Mouse (Mus musculus): ENCODE results near the gene Smap1.
"Not testable (repeated sequence)": the region's sequence is repeated elsewhere in the genome, so short reads cannot be mapped to it uniquely, and the experiment has no call there.

Gene Smap1

DNA sequence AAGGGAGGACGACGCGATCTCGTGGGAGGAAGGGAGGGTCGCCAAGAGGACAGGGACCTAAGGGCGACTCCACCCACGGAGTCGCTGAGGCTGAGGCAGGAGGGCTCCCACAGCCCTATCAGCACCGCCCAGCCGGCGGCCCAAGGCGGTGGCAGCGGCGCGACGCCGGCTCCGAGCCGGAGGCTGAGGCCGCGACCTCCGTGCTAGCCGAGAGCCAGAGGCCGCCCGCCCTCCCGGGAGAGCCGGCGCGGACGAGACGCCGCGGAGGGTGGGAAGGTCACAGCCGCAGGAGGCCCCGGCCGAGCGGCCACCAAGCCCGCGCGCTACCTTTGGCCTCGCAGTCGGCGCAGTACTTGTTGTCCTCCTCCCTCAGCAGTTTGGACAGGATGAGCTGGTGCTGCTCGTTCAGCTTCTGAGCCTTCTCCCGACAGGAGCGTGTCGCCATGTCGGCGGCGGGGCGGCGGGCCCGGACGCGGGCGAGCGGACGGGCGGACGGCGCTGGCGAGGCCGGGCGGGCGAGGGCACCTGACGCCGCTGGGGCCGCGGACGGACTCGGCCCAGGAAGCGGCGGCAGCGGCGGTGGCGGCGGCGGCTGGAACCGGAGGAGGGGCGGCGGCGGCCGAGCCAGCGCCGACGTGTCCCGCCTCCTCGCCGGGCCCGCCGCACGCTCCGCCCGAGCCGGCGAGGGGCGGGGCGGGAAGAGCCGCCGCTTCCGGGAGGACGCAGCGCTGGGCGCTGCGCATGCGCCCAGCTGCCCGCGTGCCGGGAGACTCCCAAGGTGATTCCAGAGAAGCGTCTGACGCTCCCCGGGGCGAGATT, at the start of gene Smap1:
Gene Smap1 (minus strand): TSS at position 607 of the 819 bp plus-strand sequence.
- DNase-seq (ENCODE audit: low spot score in 2 of 2) = peak; percentile 63 to 69

DNA sequence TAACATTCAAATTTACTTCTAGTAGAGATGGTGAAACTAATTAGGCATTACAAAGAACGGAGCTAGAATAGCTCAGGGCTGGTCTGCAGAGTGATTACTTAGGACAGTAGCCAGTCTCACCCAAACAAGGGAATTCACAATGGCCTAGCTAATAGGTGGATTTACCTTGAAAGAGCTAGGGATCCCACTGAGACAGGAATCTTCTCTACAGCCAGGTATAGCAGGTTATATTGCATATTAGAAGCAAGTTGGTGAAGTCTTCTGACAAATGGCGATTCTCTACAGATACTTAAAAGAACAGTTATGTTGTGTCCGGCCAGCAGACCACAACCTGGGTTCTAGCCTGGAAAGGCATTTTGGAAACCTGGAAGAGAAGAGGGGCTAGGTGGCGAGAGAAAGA, 49.0 kb upstream of the Smap1 start:
- DNase-seq (ENCODE audit: low spot score in 2 of 2) = not testable (repeated sequence)

DNA sequence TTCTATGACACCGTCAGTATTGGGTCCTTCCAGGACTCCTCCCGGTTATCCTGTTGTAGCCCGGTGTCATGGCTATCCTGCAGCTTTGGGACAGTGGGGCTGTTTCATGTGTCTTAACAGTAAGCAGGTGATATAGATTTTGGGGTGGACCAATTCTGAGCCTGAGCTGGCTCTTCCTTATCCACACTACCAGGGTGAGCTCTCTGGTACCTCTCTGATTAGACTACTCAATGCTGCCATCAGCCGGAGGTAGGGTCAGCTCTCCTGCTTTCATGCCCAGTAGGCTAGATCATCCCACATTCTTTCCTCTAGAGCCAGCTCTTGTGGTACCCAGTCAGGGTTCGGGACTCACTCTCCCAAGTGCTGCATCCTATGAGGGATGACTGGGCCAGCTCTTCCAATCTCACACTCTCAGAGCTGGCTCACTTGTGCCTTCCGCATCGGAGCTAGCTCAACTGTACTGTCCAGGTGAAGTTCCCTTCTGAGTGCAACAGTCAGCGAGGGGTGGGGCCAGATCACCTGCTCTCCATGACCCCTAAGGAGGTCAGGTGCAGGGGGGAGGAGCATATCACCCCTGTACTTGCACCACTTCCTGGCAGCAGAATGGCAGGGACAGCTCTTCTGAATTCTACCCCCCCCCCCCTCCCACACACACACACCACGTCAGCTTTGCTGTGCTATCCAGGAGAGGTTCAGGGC, 46.1 kb upstream of the Smap1 start:
- no peak for DNase-seq (ENCODE audit: low spot score in 2 of 2)

DNA sequence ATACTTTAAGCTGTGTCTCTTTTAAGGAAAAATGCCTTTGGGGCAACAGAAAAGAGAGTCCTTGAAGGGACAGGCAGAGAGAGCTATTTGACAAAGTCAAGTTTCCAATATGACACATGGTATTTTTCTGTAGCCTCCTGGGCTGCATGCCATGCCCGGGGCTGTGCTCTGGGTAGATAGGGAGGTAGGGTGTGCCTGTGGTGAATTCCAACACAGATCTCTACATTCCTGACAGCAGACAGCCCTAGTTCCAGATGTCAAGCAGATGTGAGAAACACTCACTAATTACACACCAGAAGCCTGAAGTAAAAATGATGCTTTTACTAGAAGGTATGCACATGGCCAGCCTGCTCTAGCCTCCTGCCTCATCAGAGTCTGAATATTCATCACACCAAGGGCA, 44.1 kb upstream of the Smap1 start:
- no peak for DNase-seq (ENCODE audit: low spot score in 2 of 2)

DNA sequence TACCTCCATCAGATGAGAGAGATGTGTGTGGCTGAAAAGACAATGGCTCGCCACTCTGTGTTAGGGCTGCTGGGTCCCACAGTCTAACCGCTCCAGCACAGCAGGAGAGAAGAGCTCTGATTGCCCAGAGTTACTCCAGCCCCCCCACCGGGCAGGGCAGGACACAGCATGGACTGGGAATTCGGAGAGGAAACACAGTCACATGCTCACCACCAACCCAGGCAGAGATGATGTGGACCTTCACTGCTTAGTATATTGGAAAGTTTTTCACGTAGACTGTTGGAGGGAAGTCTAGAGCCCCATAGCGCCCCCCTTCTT, 37.3 kb upstream of the Smap1 start:
- DNase-seq (ENCODE audit: low spot score in 2 of 2) = no peak

DNA sequence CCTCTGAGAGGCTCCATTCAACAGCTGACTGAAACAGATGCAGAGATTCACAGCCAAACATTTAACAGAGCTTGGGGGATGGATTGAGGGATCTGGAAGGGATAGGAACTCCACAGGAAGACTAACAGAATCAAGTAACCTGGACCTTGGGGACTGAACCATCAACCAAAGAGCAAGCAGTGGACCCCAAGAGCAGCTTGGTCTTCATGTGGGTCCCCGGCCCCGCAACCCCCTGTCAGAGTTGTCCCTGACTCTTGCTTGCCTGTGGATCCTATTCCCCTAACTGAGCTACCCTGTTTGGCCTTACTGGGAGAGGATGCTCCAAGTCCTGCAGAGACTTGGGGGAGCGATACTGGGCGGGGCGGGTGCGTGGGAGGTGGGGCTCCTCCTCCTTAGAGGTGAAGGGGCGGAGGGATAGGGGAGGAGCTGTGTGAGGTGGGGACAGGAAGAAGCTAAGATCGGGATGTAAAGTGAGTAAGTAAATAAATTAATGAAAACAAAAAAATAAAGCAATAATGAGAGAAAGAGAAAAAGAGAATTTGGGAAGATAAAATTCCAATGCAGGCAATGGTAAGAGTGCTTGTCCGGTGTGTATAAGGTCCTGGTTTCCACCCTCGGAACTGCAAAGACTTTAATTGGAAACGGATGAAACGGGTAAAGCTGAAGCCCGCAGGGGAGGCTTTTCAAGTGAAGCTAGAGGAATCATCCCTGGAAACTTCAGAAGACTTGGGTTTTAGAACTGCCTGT, 36.7 kb upstream of the Smap1 start:
- DNase-seq (ENCODE audit: low spot score in 2 of 2) = no peak

DNA sequence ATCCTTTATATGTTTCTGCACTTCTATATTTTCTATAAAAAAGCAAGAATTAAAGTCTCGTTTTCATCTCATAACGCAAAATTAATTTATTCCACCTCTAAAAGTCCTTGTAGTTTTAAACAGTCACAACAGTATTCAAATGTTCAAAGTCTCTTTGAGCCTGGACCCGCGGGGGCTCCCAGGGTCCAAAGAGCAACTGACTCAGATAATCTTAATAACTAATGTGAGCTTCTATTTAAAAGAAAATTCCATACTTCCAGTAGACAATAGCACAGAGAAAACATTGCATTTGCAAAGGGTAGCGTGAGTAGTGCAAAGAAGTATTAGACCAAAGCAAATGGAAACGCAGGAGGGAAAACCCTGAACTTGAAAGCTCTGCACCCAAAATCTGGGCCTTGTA, 36.0 kb upstream of the Smap1 start:
- no peak for DNase-seq (ENCODE audit: low spot score in 2 of 2)

DNA sequence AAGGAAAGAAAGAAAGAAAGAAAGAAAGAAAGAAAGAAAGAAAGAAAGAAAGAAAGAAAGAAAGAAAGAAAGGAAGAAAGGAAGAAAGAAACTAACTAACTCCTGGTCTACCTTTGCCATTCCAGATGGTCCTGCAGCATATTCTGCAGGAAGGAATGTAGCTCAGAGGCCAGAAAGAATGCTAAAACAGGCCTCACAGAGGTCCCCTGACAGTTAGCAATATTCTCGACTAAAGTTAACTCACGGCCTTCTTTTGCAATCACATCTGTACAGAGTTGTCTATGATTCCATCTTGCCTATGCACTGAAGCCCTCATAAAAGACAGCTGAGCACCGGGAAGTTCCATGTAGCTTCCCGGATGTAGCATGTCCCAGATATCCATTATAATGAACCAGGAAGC, 33.4 kb upstream of the Smap1 start:
- no peak for DNase-seq (ENCODE audit: low spot score in 2 of 2)

DNA sequence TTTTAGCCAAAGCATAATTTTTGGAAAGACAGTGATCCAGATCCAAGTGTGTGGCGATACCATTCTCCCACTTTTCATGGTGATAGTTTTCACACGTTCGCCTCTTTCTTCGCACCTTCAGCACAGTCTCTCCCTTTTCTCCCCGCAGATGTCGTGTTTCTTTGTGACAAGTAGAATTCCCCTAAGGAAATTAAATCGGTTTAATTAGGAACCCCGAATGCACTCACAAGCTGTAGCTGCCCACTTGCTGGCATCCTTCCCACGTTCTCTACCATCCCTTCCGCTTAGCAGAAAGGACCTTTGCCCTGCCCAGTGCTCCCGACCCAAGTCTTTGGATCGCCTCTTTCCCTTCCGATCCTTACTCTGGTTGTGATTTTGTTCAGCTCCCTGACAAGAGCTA, 31.8 kb upstream of the Smap1 start:
- no peak for DNase-seq (ENCODE audit: low spot score in 2 of 2)

DNA sequence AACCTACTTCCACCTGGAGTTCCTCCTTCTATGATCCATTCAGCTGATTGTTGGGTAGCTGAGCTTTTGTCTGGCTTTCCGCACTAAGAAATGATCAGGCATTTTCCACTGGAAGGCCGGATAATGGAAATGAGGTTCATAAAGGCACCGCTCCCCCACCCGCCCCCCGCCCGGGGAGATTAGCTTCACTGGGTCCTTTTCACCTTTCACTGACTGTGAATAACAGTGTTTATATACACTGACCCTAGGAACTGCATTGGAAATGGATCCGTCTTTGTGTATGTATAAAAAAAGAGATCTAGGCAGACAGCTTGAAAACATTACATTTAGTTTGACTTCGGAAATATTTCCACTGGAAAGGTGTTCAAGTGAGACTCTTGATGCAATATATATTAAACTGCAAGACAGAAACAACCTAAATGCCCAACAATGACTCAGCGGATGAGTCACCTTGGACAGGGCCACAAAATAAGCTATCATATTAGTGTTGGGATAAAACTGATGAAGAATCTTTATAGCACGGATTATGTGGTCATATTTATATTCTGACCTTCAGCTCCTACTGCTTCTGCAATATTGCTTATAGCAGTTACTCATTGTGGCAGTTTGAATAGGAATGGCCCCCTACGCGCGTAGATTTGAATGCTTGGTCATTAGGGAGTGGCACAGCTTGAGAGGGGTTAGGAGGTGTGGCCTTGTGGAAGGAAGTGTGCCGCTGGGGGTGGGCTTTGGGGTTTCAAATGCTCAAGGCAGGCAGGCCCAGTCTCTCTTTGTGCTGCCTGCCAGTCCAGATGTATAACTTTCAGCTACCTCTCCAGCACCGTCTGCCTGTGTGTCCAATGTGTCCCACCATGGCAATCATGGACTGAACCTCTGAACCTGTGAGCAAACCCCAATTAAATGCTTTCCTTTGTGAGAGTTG, 26.9 kb upstream of the Smap1 start:
- DNase-seq (ENCODE audit: low spot score in 2 of 2) = no peak

DNA sequence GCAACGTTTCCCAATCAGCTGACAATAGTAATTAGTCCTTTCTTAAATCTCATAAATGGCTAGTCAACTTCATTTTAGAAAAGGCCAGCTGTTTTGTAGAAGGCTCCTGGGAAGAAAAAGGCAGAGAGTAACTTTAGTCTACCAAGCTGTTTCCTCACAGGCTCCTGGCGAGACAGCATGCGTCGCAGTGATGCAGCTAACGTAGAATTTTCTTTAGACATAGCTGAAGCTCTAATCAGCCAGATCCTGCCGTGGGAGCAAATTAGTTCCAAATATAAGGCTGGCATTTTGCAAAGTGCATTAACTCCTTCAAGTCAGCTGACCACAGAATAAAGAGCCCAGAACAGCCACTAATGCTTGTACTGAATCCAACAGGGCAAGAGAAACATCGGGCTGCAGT, 26.2 kb upstream of the Smap1 start:
- no peak for DNase-seq (ENCODE audit: low spot score in 2 of 2)

DNA sequence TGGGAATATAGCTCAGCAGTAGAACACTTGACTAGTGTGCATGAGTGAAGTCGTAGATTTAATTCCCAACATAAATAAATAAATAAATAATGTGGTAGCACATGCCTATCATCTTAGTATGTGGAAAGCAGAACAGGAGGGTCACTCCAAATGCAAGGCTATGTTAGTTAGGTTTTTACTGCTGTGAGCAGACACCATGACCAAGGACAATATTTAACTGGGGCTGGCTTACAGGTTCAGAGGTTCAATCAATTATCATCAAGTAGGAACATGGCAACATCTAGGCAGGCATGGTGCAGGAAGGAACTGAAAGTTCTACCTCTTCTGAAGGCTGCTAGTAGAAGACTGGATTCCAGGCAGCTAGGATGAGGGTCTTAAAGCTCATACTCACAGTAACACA, 22.0 kb upstream of the Smap1 start:
- DNase-seq (ENCODE audit: low spot score in 2 of 2) = no peak

DNA sequence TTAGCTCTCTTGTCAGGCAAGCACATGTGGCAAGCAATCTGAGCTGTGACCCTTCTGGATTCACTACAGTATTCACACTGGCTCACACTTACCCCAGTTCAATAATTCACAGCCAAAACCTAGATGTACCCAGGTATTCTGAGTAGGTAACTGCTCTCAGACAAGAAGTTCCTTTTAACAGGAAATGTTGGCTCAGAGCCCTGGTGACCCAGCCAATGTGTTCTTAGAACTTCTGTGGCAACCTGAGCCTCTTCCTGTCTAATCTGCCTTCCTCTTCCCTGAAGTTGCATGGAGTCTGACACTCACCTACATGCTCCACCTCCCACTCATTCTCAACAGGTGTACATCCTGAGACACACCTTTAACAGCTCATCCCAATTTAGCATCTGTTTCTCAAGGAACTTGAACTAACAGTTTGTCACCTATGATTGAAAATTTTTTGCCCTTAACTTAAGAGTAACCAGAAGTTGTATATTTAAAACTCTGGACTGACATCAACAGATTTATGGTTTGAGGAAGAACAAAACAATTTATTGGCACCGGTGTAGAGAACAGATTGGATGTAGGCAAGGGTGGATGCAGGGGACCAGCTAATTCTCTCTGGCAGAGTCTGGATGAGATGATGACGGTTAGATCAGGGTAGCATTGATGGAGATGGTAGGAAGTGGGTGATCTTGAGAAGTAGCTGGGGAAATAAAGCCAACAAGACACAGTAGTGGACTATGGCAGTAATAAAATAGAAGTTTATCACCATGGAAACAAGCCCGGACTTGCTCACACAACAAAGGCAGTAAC, 21.2 kb upstream of the Smap1 start:
- no peak for DNase-seq (ENCODE audit: low spot score in 2 of 2)

DNA sequence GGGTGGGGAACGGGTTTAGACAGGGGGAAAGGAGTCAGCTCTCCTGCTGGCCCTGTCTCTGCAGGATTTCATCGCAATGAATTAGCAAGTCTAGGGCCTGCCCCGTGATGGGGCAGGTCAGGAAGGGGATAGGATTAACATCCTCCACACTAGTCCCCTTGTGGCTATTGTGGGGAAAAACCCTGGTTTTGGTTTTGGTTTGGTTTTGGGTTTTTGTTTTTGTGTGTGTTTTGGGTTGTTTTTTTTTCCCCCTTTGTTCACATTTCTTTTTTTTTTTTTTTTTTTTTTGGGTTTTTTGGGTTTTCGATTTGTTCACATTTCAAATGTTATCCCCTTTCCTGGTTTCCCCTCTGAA, 13.3 kb upstream of the Smap1 start:
- no peak for DNase-seq (ENCODE audit: low spot score in 2 of 2)

DNA sequence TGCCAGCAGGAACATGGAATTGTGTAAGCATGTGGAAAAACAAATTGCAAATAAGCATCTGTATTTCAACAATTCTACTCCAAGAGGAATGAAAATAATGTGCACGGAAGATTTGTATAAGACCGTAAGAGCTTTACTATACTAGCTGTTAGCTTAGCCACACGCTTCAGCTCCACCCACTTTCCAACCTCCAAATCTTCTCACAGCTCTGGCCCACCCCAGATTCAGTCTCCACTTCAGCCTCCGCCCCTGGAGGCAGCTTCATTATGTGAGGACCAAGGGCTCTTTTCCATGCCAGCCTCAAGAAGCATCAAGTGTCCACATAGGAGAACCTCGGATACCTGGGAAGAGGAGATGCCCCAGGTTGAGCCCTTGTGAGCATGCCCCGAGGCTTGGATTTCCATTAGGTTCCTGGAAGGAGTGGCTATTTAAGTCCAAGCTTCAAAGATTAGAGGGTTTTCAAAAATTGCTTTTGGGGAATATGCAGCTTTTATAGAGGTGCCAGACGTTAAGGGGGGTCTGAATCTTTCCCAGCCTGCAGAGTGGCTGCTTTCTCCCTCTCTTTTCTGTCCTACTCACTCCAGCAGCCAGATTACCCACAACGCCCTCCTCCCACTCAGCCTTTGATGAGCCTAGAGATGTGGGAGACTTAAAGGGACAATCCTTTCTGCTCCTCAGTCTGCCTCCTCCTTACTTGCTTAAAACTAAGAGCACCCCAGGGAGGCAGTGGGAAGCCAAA, 12.7 kb upstream of the Smap1 start:
- DNase-seq (ENCODE audit: low spot score in 2 of 2) = no peak

DNA sequence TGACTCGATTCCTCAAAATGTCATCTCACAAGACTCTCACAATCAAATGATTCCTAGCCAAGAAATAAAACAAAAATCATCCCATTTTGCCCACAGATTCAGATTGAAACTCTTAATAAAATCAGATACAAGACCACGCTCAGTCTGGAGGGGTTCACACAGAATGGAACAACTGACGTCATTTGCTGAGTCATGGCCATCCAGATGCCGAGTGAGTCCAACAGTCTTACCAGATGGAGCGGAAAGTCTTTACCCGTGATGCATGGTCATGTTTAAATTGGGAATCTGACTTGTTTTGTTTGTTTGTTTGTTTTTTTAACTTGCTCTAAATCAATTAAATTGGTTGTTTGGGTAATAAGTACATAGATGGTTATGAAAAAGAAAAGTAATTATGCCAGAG, 7.3 kb upstream of the Smap1 start:
- DNase-seq (ENCODE audit: low spot score in 2 of 2) = no peak

DNA sequence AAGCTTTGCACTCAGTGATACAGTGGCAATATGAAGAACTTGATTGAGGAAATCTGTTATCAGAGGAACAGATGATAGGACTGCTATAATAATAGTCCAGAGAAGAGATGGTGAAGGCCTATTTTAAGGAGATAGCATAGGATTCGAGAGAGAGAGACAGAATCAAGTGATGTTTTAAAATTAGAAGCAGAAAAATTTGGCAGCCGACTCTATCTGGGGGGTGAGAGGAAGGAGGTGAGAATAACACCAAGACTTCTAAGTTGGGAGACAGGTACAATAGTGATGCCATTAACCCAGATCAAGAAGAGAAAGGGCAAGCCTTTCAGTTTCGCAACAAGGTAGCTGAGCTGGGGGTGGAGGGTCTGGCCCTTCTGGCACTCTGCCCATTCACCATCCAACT, 6.3 kb upstream of the Smap1 start:
- no peak for DNase-seq (ENCODE audit: low spot score in 2 of 2)

DNA sequence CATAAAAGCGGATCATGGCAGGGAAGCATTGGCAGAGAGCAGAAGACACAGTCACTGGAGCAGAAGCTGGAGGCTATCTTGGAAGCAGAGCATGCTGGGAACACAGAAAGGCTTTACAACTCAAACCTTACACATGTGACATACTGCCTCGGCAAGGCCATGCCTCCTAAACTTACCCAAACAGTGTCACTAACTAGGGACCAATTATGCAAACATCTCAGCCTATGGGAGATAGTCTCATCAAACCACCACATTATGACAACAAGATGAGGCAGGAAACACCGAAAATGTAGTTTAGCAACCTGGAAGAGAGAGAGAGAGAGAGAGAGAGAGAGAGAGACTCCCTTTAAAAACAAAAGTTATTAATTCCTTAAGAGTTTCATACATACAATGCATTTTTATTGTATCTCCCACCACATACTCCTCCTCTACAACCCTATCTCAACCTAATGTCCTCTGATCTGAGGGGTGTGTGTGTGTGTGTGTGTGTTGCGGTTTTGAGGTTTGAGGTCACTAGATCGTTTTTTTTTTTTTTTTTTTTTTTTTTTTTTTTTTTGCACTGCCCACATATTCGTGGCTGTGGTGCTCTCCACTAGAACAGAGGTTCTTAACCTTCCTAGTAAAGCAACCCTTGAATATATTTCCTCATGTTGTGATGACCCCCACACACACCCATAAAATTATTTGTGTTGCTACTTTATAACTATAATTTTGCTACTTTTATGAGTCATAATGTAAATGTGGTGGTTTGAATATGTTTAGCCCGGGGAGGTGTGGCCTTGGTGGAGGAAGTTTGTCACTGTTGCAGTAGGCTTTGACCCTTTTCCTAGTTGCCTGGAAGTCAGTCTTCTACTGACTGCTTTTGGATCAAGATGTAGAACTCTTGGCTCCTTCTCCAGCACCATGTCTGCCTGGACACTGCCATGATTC, 1.9 kb upstream of the Smap1 start:
- DNase-seq (ENCODE audit: low spot score in 2 of 2) = no peak

DNA sequence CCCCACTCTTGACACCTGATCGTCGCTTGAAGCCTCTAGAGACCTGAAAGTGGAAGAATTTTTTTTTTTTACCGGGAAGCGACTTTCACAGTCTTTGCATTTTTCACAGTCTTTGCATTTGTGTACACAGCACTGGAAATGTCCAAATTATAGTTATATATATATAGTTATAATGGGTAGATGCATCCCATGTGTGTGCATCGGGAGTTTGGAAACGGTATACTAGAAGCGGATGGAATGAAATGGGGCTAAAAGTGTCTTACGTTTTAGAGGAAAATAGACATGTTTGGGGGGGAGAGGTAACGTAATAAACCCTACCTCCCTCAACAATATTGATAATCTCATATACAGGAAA, 390 bp upstream of the Smap1 start:
- DNase-seq (ENCODE audit: low spot score in 2 of 2) = no peak

Measured in urinary bladder, adult 18-20 months (tissue).